Mouse (Mus musculus): Measurements from ENCODE around the gene Taar1. TPM values are rescaled to one million over a fixed set of nuclear protein-coding genes. Genes with fewer than 3 reads are reported as not detected.

Gene Taar1
- polyA plus RNA-seq, 1 experiment: not detected

DNA sequence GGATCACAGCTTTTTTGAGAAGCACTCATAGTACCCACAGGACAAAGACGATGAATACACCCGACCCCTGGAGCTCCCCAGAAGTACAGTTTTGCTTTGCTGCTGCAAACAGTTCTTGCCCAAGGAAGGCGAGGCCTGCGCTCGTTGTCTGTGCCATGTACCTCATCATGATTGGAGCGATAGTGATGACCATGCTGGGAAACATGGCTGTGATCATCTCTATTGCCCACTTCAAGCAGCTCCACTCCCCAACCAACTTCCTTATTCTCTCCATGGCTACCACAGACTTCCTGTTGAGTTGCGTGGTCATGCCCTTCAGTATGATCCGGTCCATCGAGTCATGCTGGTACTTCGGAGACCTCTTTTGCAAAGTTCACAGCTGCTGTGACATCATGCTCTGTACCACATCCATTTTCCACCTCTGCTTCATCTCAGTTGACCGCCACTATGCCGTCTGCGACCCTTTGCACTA, 40.3 kb downstream of the Taar1 start, which contains the start of gene Taar4:
Gene Taar4 (plus strand): TSS at position 51 of the 472 bp plus-strand sequence.
- no peaks in the 10 kb centered on the region for H3K4me1 ChIP-seq (ENCODE audit: control insufficient read depth, insufficient read depth, low read length)
- WGBS: 96% methylated on average over 13 of the region's 13 CpGs
- no peak for TF ChIP-seq POLR2A (IDR thresholded peaks at IDR 0.05; ENCODE audit: insufficient read depth, low read depth, low read length)
- TF ChIP-seq CTCF (IDR thresholded peaks at IDR 0.05; ENCODE audit: insufficient read depth, low read depth, low read length): no peak
- no peak within 1 kb of the TSS for H3K4me3 ChIP-seq (ENCODE audit: insufficient read depth, low read depth, low read length)
- no peak within 1 kb of the TSS for H3K27ac ChIP-seq (ENCODE audit: insufficient read depth, low read depth, low read length)

DNA sequence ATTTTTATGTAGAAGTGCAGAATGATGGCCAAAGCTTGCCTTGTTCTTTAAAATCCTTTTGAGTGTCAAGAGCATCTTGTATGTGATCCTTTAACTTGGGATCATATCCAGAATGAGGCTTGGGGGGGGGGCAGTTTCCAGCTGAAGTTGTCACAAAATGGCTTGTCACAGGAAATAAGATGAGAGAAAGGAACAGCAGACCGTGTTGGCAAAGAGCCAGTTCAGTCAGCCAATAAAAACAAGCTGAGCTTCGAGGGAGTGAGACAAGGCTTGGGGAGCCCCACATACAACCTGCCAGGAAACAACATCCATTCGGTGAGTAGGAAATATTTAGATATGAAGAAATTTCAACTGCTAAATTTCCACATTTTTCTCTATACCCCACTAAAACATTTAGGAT, 43.3 kb downstream of the Taar1 start:
- WGBS: 52% methylated on average over 3 of the region's 3 CpGs

GRCm38 (mm10) chr10:23964921-23965610, 44.9 kb downstream of the Taar1 start:
- TF ChIP-seq POLR2A (IDR thresholded peaks at IDR 0.05; ENCODE audit: insufficient read depth, low read depth, low read length): no peak
- TF ChIP-seq CTCF (IDR thresholded peaks at IDR 0.05; ENCODE audit: insufficient read depth, low read depth, low read length): no peak
- Histone ChIP-seq H3K4me1 (ENCODE audit: control insufficient read depth, insufficient read depth, low read length) (no peaks in the 10 kb centered on the region), H3K4me3 (ENCODE audit: insufficient read depth, low read depth, low read length) (no peak overlapping the region), H3K27ac (ENCODE audit: insufficient read depth, low read depth, low read length) (no peak overlapping the region)
- WGBS: 94% methylated on average over 6 of the region's 6 CpGs

More for the DNA sequence above, 43.3 kb downstream of the Taar1 start:
- Histone ChIP-seq H3K27ac (ENCODE audit: insufficient read depth, low read depth, low read length) (no peak overlapping the region), H3K4me3 (ENCODE audit: insufficient read depth, low read depth, low read length) (no peak overlapping the region), H3K4me1 (ENCODE audit: control insufficient read depth, insufficient read depth, low read length) (no peaks in the 10 kb centered on the region)
- TF ChIP-seq CTCF (IDR thresholded peaks at IDR 0.05; ENCODE audit: insufficient read depth, low read depth, low read length): no peak
- TF ChIP-seq POLR2A (IDR thresholded peaks at IDR 0.05; ENCODE audit: insufficient read depth, low read depth, low read length): no peak

- WGBS: 94% methylated on average over 11 of the region's 11 CpGs
- H3K4me1 ChIP-seq (ENCODE audit: control insufficient read depth, insufficient read depth, low read length): no peaks in the 10 kb centered on the region
- TF ChIP-seq CTCF (IDR thresholded peaks at IDR 0.05; ENCODE audit: insufficient read depth, low read depth, low read length): no peak
- no peak for TF ChIP-seq POLR2A (IDR thresholded peaks at IDR 0.05; ENCODE audit: insufficient read depth, low read depth, low read length)
- no peak within 1 kb of the TSS for H3K27ac ChIP-seq (ENCODE audit: insufficient read depth, low read depth, low read length)
- H3K4me3 ChIP-seq (ENCODE audit: insufficient read depth, low read depth, low read length): no peak within 1 kb of the TSS
Measured at GRCm38 (mm10) chr10:23970656-23971165, 50.6 kb downstream of the Taar1 start, which contains the start of gene Taar5. TSS of gene Taar5 (plus strand) at chr10:23970706.

Other genes with a start within 250 kb of the Taar1 start
- gene Rps12, start 133.1 kb upstream of the Taar1 start, polyA plus RNA-seq (2012; ENCODE audit: insufficient read depth, insufficient read length, low replicate concordance, missing spikeins): not detected in 2 replicates
- not detected in 2 replicates for gene Slc18b1, start 123.4 kb upstream of the Taar1 start, polyA plus RNA-seq (2012; ENCODE audit: insufficient read depth, insufficient read length, low replicate concordance, missing spikeins)
- not detected in 2 replicates for gene Vnn3, start 68.9 kb upstream of the Taar1 start, polyA plus RNA-seq (2012; ENCODE audit: insufficient read depth, insufficient read length, low replicate concordance, missing spikeins)
- not detected in 2 replicates for gene Vnn1, start 25.7 kb upstream of the Taar1 start, polyA plus RNA-seq (2012; ENCODE audit: insufficient read depth, insufficient read length, low replicate concordance, missing spikeins)
- gene Taar2, start 18.2 kb downstream of the Taar1 start, polyA plus RNA-seq (2012; ENCODE audit: insufficient read depth, insufficient read length, low replicate concordance, missing spikeins): not detected in 2 replicates
- gene Taar3, start 29.2 kb downstream of the Taar1 start, polyA plus RNA-seq (2012; ENCODE audit: insufficient read depth, insufficient read length, low replicate concordance, missing spikeins): not detected in 2 replicates
- not detected in 2 replicates for gene Taar4, start 40.1 kb downstream of the Taar1 start, polyA plus RNA-seq (2012; ENCODE audit: insufficient read depth, insufficient read length, low replicate concordance, missing spikeins)
- gene Taar5, start 50.4 kb downstream of the Taar1 start, polyA plus RNA-seq (2012; ENCODE audit: insufficient read depth, insufficient read length, low replicate concordance, missing spikeins): not detected in 2 replicates
- gene Taar6, start 65.3 kb downstream of the Taar1 start, polyA plus RNA-seq (2012; ENCODE audit: insufficient read depth, insufficient read length, low replicate concordance, missing spikeins): not detected in 2 replicates
- not detected in 2 replicates for gene Taar7a, start 73.1 kb downstream of the Taar1 start, polyA plus RNA-seq (2012; ENCODE audit: insufficient read depth, insufficient read length, low replicate concordance, missing spikeins)
- not detected in 2 replicates for gene Taar7b, start 79.6 kb downstream of the Taar1 start, polyA plus RNA-seq (2012; ENCODE audit: insufficient read depth, insufficient read length, low replicate concordance, missing spikeins)
- not detected in 2 replicates for gene Taar7d, start 106.9 kb downstream of the Taar1 start, polyA plus RNA-seq (2012; ENCODE audit: insufficient read depth, insufficient read length, low replicate concordance, missing spikeins)
- gene Taar7e, start 117.3 kb downstream of the Taar1 start, polyA plus RNA-seq (2012; ENCODE audit: insufficient read depth, insufficient read length, low replicate concordance, missing spikeins): not detected in 2 replicates
- gene Taar7f, start 129.2 kb downstream of the Taar1 start, polyA plus RNA-seq (2012; ENCODE audit: insufficient read depth, insufficient read length, low replicate concordance, missing spikeins): not detected in 2 replicates
- gene Taar8a, start 156.1 kb downstream of the Taar1 start, polyA plus RNA-seq (2012; ENCODE audit: insufficient read depth, insufficient read length, low replicate concordance, missing spikeins): not detected in 2 replicates
- not detected in 2 replicates for gene Taar8b, start 171.9 kb downstream of the Taar1 start, polyA plus RNA-seq (2012; ENCODE audit: insufficient read depth, insufficient read length, low replicate concordance, missing spikeins)
- not detected in 2 replicates for gene Taar8c, start 181.6 kb downstream of the Taar1 start, polyA plus RNA-seq (2012; ENCODE audit: insufficient read depth, insufficient read length, low replicate concordance, missing spikeins)
- gene Taar9, start 189.2 kb downstream of the Taar1 start, polyA plus RNA-seq (2012; ENCODE audit: insufficient read depth, insufficient read length, low replicate concordance, missing spikeins): not detected in 2 replicates
- not detected in 2 replicates for gene Stx7, start 228.9 kb downstream of the Taar1 start, polyA plus RNA-seq (2012; ENCODE audit: insufficient read depth, insufficient read length, low replicate concordance, missing spikeins)